Mouse (Mus musculus) heart, postnatal 10 days (tissue): ENCODE data around the gene Tsga8. TPM values are rescaled to one million over a fixed set of nuclear protein-coding genes. Genes with fewer than 3 reads are reported as not detected.

Experiments
- DNase-seq, 2 experiments: peaks; one replicate each; pipeline ENCODE4 v3.0.0; 2021
- intact Hi-C: fragments of 180-260 bp; cut with DNase I; formaldehyde crosslinking; loops from one replicate; pipeline ENCODE4 v1.15.1; 2025
- total RNA-seq, 2 experiments: library from RNA; stranded (reverse); gene quantifications; 2 replicates each; pipeline ENCODE4 v1.2.3; 2021

The Tsga8 gene
- not detected for total RNA-seq

GRCm38 (mm10) chrX:83487598-83487997, at the start of gene Tsga8:
TSS of gene Tsga8 (minus strand) at chrX:83487924.
- intact Hi-C loops, result no loop called here
- no peak for DNase-seq
